Mouse (Mus musculus): Measurements from ENCODE around the gene Wdr4.
"Not testable (repeated sequence)": the region's sequence is repeated elsewhere in the genome, so short reads cannot be mapped to it uniquely, and the experiment has no call there.

The Wdr4 gene

DNA sequence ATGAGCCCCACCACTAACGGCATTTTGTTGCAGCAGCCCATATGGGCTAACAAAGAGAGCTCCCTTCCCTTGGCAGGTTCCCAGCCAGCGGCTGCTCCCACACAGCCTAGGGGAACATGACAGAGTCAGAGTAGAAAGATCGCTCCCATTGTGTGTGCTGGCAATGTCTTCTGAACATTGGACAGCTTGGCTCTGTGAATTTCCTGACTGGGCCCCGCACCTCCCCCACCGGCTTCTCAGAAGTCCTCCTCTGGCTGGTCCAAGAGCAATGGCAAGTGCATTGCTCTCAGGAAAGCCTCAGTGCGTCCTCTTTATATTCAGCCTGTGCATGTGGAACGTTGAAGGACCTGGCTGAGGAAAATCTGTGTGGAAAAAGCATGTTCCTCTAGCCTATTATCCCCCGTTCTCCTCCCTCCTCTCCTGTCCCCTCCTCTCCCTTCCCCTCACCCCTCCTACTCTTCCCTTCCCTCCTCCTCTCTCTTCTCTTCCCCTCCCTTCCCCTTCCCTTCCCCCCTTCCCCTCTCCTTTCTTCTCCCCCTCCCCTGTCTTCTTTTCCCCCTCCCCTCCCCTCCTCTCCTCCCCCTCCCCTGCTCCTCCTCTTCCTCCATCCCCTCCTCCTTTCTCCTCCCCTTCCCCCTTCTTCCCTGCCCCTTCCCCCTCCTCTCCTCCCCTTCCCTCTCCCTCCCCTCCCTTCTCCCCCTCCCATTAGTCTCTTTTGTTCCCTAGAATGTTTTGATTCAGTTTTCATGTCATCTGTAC lies 16.3 kb upstream of the Wdr4 start:
- no peak for DNase-seq (ENCODE audit: low spot score)

DNA sequence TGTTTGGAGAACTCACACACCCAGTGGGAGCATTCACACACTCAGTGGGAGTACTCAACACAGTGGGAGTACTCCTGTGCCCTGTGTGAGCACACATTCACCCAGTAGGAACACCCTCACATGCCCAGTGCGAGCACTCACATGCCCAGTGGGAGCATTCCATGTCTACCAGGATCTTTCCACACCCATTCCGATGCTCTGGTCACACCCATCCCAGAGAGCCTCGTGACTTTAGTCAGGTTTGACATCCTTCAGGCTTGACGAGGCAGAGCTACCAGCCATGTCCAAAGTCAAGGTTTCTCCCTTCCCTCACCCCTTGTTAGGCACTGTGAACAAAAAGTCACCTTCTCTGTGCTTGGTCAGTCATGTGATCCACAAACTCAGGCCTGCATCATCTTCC lies 15.6 kb upstream of the Wdr4 start:
- DNase-seq (ENCODE audit: low spot score), result no peak

DNA sequence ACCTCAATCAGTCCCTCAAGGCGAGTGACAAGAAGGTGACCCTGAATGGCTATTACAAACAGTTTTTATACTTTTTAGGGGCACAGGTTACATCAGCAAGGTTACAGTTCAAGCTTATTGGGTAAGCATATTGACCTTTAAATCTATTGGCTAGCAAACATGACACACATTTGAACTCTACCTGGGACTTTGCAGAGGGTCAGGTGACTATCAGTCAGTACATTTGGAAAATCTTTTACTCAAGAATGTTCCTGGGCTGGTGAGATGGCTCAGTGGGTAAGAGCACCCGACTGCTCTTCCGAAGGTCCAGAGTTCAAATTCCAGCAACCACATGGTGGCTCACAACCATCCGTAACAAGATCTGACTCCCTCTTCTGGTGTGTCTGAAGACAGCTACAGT lies 12.6 kb upstream of the Wdr4 start:
- DNase-seq (ENCODE audit: low spot score), result not testable (repeated sequence)

DNA sequence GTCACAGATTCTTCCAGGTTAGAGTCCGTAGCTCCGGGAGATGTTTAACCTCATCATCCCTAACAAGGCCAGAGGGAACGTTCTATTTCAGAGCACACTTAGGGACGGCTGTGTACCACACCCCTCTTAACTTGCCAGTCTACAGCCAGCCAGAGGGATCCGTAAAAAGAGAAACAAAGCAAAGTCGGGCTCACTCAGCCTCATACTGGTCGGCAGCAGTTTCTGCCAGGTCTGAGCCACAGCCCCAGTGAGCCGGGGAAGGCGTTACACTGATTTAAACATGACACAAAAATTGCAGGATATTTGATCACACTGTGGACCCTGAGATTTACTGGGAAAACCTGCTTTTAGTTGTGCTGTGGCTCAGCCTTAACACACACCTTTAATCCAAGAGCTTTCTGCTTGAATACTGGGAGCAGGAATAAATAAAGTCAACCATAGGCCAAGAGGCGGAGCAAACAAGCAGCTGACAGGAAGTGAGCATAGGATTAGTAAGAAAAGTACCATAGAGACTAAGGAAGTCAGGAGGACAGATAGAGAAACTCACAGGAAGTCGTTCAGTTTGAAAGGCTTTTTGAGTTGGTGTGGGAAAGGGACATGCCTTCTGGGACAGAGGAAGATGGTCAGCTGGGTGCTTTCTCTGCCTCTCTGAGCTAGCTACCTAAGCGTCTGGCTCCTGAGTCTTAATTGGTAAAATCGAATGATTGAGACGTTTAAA lies 11.8 kb upstream of the Wdr4 start:
- no peak for DNase-seq (ENCODE audit: low spot score)

DNA sequence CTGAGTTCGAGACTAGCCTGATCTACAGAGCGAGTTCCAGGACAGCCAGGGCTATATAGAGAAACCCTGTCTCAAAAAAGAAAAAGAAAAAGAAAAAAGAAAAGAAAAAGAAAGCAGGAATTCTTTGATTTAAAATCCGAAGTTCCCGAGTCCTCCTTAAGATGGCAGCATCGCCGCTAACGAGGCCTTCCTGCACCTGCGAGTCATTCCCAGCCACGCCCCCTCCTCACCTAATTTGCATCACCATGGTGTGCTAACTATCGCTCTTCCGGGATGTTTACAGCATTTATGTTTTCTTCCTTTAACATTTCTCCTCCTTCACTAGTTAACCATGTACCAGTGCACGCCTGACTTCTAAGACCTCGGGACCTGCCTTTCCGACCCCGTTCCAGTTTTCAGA lies 9.5 kb upstream of the Wdr4 start:
- DNase-seq (ENCODE audit: low spot score), result no peak

DNA sequence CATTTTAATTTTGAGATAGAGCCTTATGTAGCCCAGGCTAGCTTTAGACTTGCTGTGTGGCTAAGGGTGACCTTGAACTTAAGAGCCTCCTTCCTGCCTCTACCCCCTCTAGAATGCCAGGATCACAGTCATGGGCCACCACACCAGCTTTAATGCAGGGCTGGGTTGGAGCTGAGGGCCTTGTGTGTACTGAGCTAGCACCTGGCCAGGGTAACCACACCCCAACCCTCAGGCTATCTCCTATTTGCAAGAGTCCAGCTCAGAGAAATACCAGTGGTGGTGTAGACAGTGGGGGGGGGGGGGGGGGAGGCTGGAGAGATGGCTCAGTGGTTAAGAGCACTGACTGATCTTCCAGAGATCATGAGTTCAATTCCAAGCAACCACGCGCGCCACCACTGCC lies 6.0 kb upstream of the Wdr4 start:
- DNase-seq (ENCODE audit: low spot score), result no peak

DNA sequence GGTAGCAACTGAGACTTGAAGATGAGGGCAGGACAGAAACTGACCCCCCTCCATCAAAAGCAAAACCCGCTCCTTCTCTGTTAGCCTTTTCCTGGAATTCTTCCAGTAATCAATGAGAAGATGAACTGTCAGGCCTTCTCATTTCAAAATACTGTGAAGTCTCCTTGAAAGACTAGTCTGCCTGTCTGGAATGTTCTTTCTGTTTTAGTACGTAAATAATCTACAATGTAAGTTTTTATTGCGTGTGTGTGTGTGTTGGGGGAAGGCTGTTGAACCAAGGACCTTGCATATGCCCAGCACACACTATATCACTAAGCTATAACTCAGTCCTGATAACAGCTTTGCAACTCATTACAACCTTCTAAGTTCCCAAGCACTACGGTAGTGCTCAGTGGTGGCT lies 5.3 kb upstream of the Wdr4 start:
- DNase-seq (ENCODE audit: low spot score), result no peak

DNA sequence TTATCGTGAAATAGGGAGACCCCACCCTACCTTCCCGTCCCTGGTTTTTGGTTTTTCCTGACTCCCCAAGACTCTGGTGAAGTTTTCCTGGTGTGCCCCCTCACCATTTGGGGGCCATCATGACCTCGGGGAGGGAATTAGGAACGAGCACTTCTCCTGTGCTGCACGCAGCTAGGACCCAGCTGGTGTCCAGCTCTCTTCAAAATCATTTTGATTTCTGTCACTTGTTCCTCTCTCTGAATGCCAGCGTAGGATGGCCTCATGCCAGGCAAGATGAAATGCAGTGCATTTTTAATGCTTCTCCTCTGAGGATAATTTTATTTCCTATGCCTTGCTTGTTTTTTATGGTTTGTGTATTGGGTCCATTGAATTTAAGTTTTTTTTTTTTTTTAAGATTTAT lies 2.2 kb upstream of the Wdr4 start:
- DNase-seq (ENCODE audit: low spot score), result no peak

DNA sequence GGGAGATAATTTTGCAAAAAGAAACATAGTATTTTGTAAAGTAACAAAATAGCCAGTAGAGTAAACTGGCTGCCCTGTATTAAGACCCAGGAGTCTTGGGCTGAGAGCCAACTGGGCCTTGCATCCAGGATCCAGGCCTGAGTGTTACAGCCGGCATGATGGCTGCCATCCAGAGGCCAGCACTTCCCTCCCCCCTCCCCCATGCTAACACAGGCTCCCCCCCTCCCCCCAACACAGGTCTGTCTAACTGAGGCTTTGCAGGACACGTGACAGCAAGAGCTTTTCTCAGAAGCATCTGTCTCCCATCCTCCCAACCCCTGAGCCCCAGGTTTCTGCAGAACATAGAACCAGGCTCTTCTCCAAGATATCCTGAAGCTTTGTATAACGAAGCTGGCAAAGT lies 1.1 kb upstream of the Wdr4 start:
- no peak for DNase-seq (ENCODE audit: low spot score)

DNA sequence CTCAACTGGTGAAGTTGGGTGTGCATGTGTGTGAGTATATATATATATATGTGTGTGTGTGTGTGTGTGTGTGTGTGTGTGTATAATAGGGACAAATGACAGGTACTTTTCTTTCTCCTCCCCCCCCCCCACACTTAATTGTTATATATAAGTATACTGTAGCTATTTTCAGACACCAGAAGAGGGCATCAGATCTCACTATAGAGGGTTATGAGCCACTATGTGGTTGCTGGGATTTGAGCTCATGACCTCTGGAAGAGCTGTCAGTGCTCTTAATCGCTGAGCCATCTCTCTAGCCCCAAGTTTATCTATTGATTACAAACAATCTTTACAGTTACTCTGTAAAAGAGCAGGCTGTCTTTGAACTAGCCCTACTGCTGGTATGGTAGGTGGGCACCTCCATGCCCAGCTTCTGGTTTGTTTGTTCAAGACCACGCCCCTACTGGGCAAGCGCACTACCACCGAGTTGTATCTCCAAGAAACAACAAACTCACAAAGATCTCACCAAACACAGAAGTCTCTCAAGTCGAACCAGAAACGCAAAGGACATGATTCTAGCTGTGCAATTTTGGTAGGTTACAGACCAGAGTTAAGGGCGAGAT lies 335 bp downstream of the Wdr4 start:
- DNase-seq (ENCODE audit: low spot score), result no peak

DNA sequence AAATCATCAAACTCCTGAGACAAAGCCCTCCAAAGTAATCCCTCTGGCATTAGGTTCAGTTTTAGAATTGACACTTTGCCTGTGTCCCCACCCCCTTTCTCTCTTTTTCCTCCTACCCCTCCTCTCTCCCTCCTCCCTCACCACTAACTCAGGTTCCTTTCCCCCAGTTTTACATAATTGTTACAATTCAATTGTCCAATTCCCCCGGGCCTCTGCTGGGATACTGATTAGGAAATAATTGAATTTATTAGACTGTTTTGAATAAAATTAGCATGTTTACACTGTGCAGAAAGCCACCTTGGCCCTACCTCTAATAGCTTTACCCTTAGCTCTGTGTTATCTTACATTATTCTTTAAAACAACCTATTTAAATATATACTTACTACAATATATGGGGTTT lies 5.1 kb downstream of the Wdr4 start:
- DNase-seq (ENCODE audit: low spot score), result no peak

DNA sequence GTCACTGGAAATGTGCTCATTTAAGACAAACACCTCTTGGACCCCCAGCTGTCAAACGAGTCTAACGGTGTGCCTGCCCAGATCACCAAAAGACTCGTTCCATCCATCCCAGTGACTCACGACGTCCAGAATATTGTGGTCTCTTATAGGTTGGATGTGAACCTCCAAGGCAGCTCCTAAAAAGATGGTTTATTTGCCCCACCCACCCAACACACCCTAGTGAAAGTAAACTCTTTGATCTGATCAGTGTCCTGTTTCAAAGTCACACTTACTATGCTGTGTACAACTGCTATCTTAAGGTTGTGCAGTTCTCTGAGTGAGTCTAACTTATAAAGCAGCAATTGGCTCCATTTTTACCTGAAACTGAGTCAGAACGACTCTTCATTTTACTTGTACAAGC lies 7.2 kb downstream of the Wdr4 start:
- DNase-seq (ENCODE audit: low spot score), result no peak

DNA sequence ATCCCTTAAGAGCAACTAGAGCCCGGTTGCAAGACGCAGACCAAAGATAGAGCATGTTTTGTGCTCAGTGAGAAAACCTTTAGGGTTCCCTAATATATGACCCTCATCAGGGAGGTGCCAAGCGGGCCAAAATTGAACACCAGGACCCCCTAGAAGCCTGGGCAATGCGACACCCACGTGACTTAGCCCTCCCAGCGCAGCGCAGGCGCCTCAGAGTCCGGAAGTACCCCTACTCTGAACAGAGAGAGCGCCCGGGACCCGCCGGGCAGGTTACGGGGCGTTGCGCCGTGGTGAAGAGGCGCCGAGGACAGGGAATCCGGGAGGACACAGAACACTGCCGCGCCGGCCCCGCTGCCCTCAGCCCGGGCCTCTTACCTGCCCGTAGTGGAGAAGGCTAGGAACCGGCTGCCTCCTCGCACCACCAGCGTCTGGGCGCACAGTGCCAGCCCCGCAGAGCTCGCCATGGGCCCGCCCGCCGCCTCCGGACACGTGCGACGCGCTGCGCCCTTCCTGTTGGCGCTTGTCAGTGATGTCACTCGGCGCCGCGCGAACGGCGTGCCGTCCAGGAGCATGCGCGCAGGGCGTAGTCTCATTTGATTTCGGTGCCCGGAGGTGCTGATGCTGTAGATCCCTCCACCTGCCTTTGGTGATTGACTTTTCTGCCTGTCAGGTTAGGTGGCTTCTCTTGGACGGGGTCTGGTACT lies 7.8 kb downstream of the Wdr4 start:
- DNase-seq (ENCODE audit: low spot score), result peak; percentile 80

DNA sequence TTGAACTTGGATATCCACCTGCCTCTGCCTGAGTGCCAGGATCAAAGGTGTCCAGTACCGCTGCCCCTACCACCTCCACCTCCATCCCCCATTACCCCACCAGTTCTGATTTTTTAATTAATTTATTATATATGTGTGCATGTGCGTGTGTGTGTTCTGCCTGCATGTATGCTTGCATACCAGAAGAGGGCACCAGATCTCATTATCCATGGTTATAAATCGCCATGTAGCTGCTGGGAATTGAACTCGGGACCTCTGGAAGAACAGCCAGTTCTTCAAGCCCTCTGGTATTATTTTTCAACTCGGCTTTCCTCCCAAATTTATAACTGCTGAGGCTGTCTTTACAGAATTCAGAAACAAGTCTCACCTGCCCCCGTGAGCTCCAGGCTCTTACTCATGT lies 8.8 kb downstream of the Wdr4 start:
- no peak for DNase-seq (ENCODE audit: low spot score)

DNA sequence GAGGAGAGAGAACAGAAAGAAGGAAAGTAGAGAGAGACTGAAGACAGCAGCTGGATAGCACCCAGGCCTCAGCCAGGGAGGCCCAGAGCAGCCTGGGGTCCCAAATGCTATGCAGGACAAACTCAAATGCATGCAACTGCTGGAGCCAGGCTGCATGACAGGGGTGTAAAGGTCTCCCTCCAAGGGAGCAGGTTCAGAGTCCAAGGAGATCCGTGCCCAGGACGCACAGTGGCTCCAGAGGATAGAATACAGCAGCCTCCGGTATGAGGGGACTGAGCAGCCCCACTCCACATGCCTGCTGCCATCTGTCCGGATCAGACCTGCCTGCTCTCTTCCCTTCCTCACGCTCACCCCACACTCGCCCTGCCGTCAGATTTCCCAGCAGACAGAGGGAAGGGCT lies 13.5 kb downstream of the Wdr4 start:
- DNase-seq (ENCODE audit: low spot score), result no peak

DNA sequence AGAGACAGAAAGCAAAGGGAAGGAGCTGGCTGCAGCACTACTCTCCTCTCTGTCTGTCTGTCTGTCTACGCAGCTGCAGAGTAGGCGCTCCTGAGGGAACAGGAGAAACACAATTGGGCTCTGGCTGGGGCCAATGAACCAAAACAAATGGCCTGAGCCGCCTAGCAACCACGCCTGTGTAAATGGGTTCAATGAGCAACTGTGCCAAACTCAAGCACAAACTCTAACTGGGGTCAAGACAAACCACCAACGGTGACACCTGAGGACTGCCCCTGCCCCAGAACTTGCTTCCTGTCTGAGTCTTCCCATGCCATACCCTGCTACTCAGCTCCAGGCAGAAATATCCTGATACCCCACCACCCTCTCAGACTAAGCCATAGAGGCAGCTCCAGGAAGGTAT lies 14.8 kb downstream of the Wdr4 start:
- no peak for DNase-seq (ENCODE audit: low spot score)

DNA sequence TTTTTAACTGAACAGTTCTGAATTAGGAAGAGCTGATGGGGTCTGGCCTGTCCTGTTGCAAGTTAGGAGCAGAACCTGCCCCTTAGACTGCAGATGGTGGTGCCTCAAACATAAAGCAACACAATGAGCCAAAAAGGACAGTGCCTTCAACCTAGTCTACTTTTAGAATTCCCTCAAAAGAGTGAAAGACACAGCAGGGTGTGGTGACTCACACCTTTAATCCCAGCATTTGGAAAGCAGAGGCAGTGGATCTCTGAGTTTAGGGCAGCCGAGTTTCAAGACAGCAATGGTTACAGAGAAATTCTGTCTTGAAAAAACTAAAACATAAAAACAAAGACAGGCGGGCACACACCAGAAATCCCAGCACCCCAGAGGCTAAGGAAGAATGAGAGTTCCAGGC lies 15.8 kb downstream of the Wdr4 start:
- peak; percentile 23 for DNase-seq (ENCODE audit: low spot score)

DNA sequence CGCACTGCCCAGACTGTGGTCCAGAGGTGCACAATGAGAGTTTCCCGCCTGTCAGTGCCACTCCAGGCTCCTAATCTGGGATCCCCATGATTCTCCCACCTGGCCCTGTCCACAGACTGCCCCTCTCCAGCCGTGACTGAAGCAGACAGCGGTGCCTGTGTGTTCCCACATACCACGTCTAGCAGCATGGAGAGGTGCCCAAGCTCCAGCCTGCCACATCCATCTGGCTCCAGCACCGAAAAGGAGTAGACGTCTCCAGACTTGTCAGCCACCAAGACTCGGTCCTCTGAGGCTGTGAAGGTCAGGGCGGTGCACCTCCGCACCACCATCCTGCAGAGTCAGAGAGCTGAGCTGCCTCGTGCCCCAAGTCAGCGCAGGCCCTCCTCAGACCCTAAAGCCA lies 16.4 kb downstream of the Wdr4 start:
- no peak for DNase-seq (ENCODE audit: low spot score)

DNA sequence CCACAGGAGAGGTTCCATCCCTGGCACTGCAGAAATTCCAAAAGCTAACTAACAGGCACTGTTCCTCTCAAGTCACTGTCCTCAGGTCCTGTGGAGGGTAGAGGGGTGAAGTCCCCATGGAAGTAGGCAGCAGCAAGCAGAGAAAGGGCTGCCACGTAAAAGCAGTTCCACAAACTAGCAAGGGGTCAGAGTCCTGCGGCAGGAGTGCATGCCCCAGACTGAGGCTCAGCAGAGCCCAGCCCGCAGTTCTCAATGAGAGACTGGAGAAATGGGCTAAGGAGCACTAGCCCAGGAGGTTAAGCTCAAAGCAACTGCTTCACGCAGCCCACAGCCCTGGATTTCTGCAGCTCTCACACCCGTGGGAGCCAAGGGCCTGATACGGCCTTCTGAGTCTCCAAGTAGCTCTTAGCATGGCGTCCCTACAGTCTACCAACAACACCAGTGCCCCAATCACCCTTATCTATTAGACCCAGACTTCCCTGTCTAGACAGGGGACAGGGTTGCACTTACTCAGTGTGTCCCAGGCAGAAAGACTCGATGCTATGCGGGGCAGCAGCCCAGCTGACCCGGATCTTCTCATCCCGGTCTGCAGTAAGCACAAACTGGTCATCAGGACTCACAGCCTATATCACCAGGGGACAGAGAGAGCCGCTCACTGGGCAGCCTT lies 17.4 kb downstream of the Wdr4 start:
- no peak for DNase-seq (ENCODE audit: low spot score)

DNA sequence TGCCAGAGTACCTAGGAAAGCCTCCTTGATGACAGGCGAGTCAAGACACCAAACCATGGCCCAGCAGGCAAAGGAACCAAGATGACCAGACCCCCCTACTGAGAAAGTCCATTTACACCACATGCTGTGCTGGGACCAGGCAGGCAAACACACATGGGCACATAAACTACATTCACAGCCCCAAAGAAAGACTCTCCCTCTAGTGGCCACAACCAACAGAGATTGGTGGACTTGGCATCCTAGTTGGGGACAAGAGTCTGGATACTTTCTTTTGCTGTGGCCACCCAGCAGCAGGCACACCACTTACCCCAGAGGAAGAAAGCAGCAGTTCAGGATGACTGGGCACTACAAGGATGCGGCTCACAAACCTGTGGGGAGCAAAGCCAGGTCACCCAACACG lies 18.9 kb downstream of the Wdr4 start:
- no peak for DNase-seq (ENCODE audit: low spot score)

DNA sequence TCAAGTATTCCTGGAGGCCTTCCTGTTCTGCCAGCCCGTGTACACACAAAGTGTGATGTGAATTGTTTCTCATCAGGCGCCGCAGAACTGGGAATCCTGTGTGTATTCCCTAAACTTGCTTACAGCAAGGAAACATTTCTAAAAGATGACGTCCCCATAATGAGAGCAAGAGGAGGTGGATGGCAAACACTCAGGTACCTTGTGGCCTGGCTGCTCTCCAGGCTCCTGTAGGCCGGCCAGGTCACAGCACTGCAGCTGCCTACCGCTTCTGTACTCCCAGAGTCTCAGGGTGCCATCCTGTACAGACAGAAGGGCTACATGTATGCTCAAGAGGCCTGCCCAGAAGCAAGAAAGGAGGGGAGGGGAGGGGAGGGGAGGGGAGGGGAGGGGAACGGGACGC lies 19.4 kb downstream of the Wdr4 start:
- no peak for DNase-seq (ENCODE audit: low spot score)

DNA sequence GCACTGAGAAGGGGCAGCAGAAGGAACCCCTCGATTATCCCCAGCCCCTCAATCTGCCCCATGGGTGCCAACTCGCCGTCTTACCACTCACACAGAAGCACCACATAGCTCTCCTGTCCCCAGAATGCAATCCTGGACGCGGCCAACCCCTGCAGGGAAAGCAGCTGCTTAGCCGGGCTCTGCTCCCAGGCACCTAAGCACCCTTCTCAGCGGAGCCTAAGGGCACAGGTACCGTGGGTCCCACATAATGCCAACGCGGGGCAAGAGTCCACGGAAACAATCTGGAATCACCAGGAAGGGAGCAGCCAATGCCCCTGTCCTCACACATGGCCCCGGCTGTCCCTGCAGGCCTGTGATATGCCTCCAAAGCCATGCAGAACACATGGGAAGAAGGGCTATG lies 20.1 kb downstream of the Wdr4 start:
- DNase-seq (ENCODE audit: low spot score), result no peak
